Comparison of ENCODE assay signal across 15 mouse cellular contexts in genomic region chr16:57514371-57514770, GRCm38 (mm10).
"Had no signal": no experiment of that assay in that cellular context is flagged by ENCODE, and none has a peak within 500 bp of the region (broad histone marks: within the 10 kb centered on the region; RNA-seq: fewer than 3 reads in every experiment).

No protein-coding gene starts in this region.

- H3K27ac ChIP-seq: kidney, embryonic 15.5 days; limb, embryonic 13.5 days; liver, embryonic 14.5 days; lung, embryonic 15.5 days; midbrain, embryonic 10.5 days; midbrain, embryonic 15.5 days; neural tube, embryonic 15.5 days had no signal

- H3K9ac ChIP-seq: kidney, embryonic 15.5 days; limb, embryonic 13.5 days; liver, embryonic 14.5 days; lung, embryonic 15.5 days; midbrain, embryonic 15.5 days; neural tube, embryonic 15.5 days had no signal

- DNase-seq: kidney, adult 18-20 months; kidney, postnatal 14 days; left cerebral cortex, postnatal 4 days; right cerebral cortex, postnatal 4 days; spleen, adult 18-20 months; thymus, adult 18-20 months; thymus, postnatal 14 days had no signal

- H3K9me3 ChIP-seq: kidney, embryonic 15.5 days; limb, embryonic 13.5 days; lung, embryonic 15.5 days; midbrain, embryonic 10.5 days; midbrain, embryonic 15.5 days; neural tube, embryonic 15.5 days had no signal

- H3K4me2 ChIP-seq: kidney, embryonic 15.5 days; limb, embryonic 13.5 days; lung, embryonic 15.5 days; midbrain, embryonic 15.5 days; neural tube, embryonic 15.5 days had no signal

- ATAC-seq: inflammation-experienced regulatory T-cells, adult 6 months; midbrain, embryonic 15.5 days had no signal

- H3K4me3 ChIP-seq: kidney, embryonic 15.5 days; limb, embryonic 13.5 days; lung, embryonic 15.5 days; midbrain, embryonic 10.5 days; midbrain, embryonic 15.5 days; neural tube, embryonic 15.5 days had no signal

- H3K27me3 ChIP-seq: kidney, embryonic 15.5 days; limb, embryonic 13.5 days; lung, embryonic 15.5 days; midbrain, embryonic 15.5 days; neural tube, embryonic 15.5 days had no signal

- H3K36me3 ChIP-seq: kidney, embryonic 15.5 days; limb, embryonic 13.5 days; lung, embryonic 15.5 days; midbrain, embryonic 10.5 days; midbrain, embryonic 15.5 days; neural tube, embryonic 15.5 days had no signal

- H3K4me1 ChIP-seq: limb, embryonic 13.5 days; lung, embryonic 15.5 days; midbrain, embryonic 15.5 days; neural tube, embryonic 15.5 days had no signal
